Mouse (Mus musculus): Measurements from ENCODE around the gene Fam107b. TPM values are rescaled to one million over a fixed set of nuclear protein-coding genes. Genes with fewer than 3 reads are reported as not detected.

The Fam107b gene
- polyA plus RNA-seq, 1 experiment from 2014 or later = 25.0 TPM

DNA sequence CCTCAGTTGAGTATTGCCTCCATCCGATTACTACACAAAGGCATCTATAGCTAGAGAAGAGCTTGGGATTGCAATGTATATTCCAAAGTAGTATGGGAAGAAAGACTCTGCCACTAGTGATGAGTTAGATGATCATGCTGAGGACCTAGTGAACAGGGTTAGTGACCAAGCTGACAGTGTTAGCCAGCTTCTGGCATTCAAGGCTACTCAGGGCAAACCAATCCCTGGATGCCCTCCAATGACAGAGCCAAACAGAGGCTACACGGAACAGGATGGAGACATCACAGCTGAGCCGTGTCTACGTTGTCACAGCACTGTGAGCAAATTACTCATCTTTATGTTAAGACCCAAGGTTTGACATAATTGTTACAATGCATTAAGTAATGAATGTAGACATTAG is 138.3 kb downstream of the Fam107b start:
- no peak overlapping the region for H3K27ac ChIP-seq (ENCODE audit: low read length)
- H3K9ac ChIP-seq (ENCODE audit: low read depth, low read length) = no peak overlapping the region
- H3K4me1 ChIP-seq (ENCODE audit: control insufficient read depth, low read depth, low read length) = peaks cover 10% of the 10 kb centered on the region
- ATAC-seq (ENCODE audit: low read depth) = no peak
- no peak overlapping the region for H3K4me2 ChIP-seq (ENCODE audit: low read depth, low read length)
- no peaks in the 10 kb centered on the region for H3K9me3 ChIP-seq (replicated peaks; ENCODE audit: control insufficient read depth, low read length)
- H3K4me3 ChIP-seq (ENCODE audit: low read depth, low read length) = no peak overlapping the region
- WGBS (ENCODE audit: insufficient replicate concordance) = 79% methylated on average over 4 of the region's 4 CpGs
- H3K27me3 ChIP-seq (ENCODE audit: control insufficient read depth, insufficient read depth, low read depth, low read length) = no peaks in the 10 kb centered on the region
- no peaks in the 10 kb centered on the region for H3K36me3 ChIP-seq (ENCODE audit: control insufficient read depth, insufficient read depth)

DNA sequence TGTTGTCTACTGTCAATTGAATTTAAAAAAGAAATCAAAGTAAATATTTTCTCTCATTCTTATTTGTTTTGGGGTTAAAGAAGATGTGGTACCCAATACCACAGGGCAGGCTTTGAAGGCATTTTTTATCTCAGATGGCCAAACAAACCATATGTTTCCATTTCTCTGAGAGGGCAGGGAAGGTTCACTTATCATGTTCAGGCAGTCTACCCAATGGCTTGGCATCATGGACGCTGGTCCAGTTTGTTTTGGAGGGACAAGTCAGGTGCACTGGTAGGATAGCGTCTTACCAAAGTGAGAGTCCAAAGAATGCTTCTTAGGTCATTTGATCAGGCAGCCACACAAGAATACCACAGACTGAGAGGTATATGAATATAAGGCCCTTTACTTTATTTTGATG is 139.6 kb downstream of the Fam107b start:
- WGBS (ENCODE audit: insufficient replicate concordance) = 34% methylated on average over 2 of the region's 2 CpGs
- peak; percentile 7; the same call in 1 of the 2 replicates for ATAC-seq (ENCODE audit: low read depth)

DNA sequence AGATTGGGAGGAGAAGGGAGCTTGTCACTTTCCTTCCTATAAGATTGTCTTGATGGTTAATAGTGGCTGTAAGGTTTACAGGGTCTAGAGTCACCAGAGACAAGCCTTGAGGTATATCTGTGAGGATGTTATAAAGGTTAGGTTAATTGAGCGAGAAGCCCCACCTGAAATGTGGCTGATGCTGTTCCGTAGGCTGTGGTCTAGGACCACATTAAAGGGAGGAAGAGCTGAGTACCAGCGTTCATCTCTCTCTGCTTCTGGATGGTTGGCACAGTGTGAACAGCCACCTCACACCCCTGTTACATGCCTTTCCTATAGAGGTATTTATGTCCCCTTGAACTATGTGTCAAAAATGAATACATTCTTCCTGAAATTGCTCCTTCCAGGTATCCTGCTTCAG is 140.2 kb downstream of the Fam107b start:
- H3K4me1 ChIP-seq (ENCODE audit: control insufficient read depth, low read depth, low read length) = peaks cover 12% of the 10 kb centered on the region
- H3K36me3 ChIP-seq (ENCODE audit: control insufficient read depth, insufficient read depth) = no peaks in the 10 kb centered on the region
- no peaks in the 10 kb centered on the region for H3K9me3 ChIP-seq (replicated peaks; ENCODE audit: control insufficient read depth, low read length)
- H3K27ac ChIP-seq (ENCODE audit: low read length) = no peak overlapping the region
- ATAC-seq (ENCODE audit: low read depth) = no peak
- H3K27me3 ChIP-seq (ENCODE audit: control insufficient read depth, insufficient read depth, low read depth, low read length) = peaks cover 5% of the 10 kb centered on the region; the same call in 1 of the 2 replicates
- H3K9ac ChIP-seq (ENCODE audit: low read depth, low read length) = no peak overlapping the region
- H3K4me2 ChIP-seq (ENCODE audit: low read depth, low read length) = no peak overlapping the region
- 71% methylated on average over 3 of the region's 3 CpGs for WGBS (ENCODE audit: insufficient replicate concordance)
- no peak overlapping the region for H3K4me3 ChIP-seq (ENCODE audit: low read depth, low read length)

More for the DNA sequence above, 139.6 kb downstream of the Fam107b start:
- no peak overlapping the region for H3K4me2 ChIP-seq (ENCODE audit: low read depth, low read length)
- H3K9me3 ChIP-seq (replicated peaks; ENCODE audit: control insufficient read depth, low read length) = no peaks in the 10 kb centered on the region
- H3K4me3 ChIP-seq (ENCODE audit: low read depth, low read length) = no peak overlapping the region
- no peak overlapping the region for H3K27ac ChIP-seq (ENCODE audit: low read length)
- peaks cover 12% of the 10 kb centered on the region for H3K4me1 ChIP-seq (ENCODE audit: control insufficient read depth, low read depth, low read length)
- H3K9ac ChIP-seq (ENCODE audit: low read depth, low read length) = no peak overlapping the region
- no peaks in the 10 kb centered on the region for H3K36me3 ChIP-seq (ENCODE audit: control insufficient read depth, insufficient read depth)
- H3K27me3 ChIP-seq (ENCODE audit: control insufficient read depth, insufficient read depth, low read depth, low read length) = peaks cover 5% of the 10 kb centered on the region; the same call in 1 of the 2 replicates

DNA sequence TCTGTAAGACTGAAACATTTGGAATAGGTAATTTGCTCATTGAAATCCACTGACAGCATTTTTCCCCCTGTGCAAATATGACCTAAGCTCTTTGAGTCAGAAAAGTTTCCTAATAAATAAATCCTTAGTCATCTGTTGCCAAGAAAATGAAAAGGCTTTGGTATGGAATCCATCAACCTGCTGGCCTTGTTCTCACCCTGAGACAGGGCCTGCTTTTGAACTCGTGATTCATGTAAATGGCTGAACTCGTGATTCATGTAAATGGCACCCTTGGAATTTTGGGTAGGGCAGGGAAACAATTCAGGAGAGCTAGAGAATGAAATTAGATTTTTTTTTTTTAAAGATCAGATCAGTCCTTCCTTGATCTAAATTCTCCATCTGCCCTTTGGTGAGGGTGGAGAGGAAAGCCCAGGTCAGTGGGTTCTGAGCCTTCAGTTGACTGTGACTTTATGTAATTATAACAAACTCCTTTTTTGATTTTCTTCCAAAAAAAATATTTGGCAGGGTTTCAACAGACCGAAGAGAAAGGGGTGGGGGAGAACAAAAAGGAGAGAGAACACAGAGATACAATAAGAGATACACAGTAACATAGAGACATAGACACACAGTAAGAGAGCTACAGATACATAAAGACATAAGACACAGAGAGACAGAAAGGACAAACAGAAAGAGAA is 142.2 kb downstream of the Fam107b start:
- Histone ChIP-seq H3K4me3 (ENCODE audit: low read depth, low read length) (no peak overlapping the region), H3K36me3 (ENCODE audit: control insufficient read depth, insufficient read depth) (no peaks in the 10 kb centered on the region), H3K4me1 (ENCODE audit: control insufficient read depth, low read depth, low read length) (peaks cover 15% of the 10 kb centered on the region), H3K9me3 (replicated peaks; ENCODE audit: control insufficient read depth, low read length) (no peaks in the 10 kb centered on the region), H3K27ac (ENCODE audit: low read length) (no peak overlapping the region), H3K9ac (ENCODE audit: low read depth, low read length) (no peak overlapping the region), H3K27me3 (ENCODE audit: control insufficient read depth, insufficient read depth, low read depth, low read length) (peaks cover 5% of the 10 kb centered on the region; the same call in 1 of the 2 replicates), H3K4me2 (ENCODE audit: low read depth, low read length) (peak overlapping the region; percentile 85)
- ATAC-seq (ENCODE audit: low read depth) = no peak
- 58% methylated on average over 3 of the region's 3 CpGs for WGBS (ENCODE audit: insufficient replicate concordance)

DNA sequence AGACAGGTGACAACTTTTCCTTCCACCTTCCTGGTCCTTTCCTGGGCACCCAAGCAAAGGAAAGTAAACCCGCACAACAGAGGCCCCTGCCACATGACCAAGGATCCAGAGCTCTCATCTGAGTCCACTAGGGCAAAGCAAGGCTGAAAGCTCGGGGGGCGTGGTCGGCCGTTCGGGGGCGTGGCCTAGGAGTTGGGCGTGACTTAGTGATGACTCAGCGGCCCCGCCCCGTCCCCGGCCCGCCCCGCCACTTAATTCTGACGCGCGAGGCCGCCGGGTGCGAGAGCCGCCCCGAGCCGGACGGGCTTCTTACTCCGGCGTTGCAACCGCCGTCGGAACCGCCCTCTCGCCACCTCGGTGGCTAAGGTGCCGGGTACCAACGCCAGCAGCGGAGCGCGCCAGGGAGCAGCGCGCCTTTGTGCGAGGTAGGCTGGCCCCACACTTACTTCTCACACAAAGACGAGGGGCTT is 143.0 kb downstream of the Fam107b start:
- Histone ChIP-seq H3K9me3 (replicated peaks; ENCODE audit: control insufficient read depth, low read length) (no peaks in the 10 kb centered on the region), H3K27ac (ENCODE audit: low read length) (0 out of 2 replicates have a peak overlapping the region, but pooled peaks have one; percentile 30), H3K4me1 (ENCODE audit: control insufficient read depth, low read depth, low read length) (peaks cover 15% of the 10 kb centered on the region), H3K4me3 (ENCODE audit: low read depth, low read length) (peak overlapping the region; percentile 74), H3K36me3 (ENCODE audit: control insufficient read depth, insufficient read depth) (no peaks in the 10 kb centered on the region), H3K4me2 (ENCODE audit: low read depth, low read length) (peak overlapping the region; percentile 85), H3K9ac (ENCODE audit: low read depth, low read length) (peak overlapping the region; percentile 77), H3K27me3 (ENCODE audit: control insufficient read depth, insufficient read depth, low read depth, low read length) (peaks cover 5% of the 10 kb centered on the region; the same call in 1 of the 2 replicates)
- ATAC-seq (ENCODE audit: low read depth) = peak; percentile 94
- 0% methylated on average over 41 of the region's 41 CpGs for WGBS (ENCODE audit: insufficient replicate concordance)

DNA sequence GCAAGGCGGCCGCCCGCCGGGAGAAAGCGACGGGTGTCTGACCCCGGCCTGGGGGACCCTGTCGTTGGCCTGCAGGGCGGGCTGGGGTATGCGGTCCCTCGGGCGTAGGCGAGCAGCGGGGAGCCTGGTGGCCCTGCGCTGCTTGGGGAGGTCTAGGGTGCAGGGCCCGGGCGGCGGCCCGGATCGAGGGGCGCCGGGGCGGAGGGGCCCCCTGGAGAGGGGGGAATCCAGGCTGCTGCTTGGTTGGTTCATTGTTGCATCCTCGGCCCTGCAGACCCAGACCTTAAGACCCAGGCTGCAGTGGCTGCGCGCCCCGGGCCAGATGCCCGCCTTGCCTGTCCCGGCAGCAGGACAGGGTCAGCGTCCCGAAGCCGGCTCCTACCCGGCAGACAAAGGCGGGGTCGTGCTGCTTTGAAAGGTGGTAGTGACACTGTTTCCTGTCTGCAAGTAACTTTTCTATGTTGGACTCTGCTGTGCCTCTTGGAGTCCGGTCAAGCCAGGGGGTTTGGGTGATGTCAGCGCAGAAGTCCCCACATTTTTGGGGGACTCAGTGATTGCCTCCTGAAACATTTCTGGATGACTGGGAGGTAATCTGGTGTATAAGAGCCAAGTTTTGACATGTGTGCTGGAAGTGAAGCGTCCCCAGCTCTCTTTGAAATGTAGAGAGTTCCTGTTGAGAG is 143.5 kb downstream of the Fam107b start:
- H3K4me2 ChIP-seq (ENCODE audit: low read depth, low read length) = peak overlapping the region; percentile 85
- H3K9ac ChIP-seq (ENCODE audit: low read depth, low read length) = peak overlapping the region; percentile 77
- H3K27me3 ChIP-seq (ENCODE audit: control insufficient read depth, insufficient read depth, low read depth, low read length) = peaks cover 5% of the 10 kb centered on the region; the same call in 1 of the 2 replicates
- H3K4me1 ChIP-seq (ENCODE audit: control insufficient read depth, low read depth, low read length) = peaks cover 15% of the 10 kb centered on the region
- H3K27ac ChIP-seq (ENCODE audit: low read length) = peak overlapping the region; percentile 30; the same call in 1 of the 2 replicates
- peak; percentile 33 for ATAC-seq (ENCODE audit: low read depth)
- WGBS (ENCODE audit: insufficient replicate concordance) = 1% methylated on average over 38 of the region's 38 CpGs
- H3K36me3 ChIP-seq (ENCODE audit: control insufficient read depth, insufficient read depth) = no peaks in the 10 kb centered on the region
- no peaks in the 10 kb centered on the region for H3K9me3 ChIP-seq (replicated peaks; ENCODE audit: control insufficient read depth, low read length)
- peak overlapping the region; percentile 74 for H3K4me3 ChIP-seq (ENCODE audit: low read depth, low read length)

DNA sequence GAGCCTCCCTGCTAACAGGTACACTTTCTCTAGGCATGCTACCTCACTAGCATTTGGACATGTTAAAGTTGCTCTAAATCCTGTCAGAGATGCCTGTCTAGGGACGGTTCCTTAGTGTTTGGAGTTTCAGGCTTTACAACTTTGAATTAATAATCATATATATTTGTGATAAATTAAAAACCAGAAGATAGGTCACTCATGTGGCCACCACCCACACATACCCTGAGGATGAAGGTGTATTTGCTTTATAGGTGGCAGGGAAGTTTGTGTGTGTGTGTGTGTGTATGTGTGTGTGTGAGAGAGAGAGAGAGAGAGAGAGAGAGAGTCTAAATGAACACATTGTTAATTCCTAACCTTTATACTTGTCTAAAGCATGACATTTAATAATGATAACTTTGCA is 144.2 kb downstream of the Fam107b start:
- no peaks in the 10 kb centered on the region for H3K36me3 ChIP-seq (ENCODE audit: control insufficient read depth, insufficient read depth)
- peaks cover 5% of the 10 kb centered on the region; the same call in 1 of the 2 replicates for H3K27me3 ChIP-seq (ENCODE audit: control insufficient read depth, insufficient read depth, low read depth, low read length)
- H3K9ac ChIP-seq (ENCODE audit: low read depth, low read length) = no peak overlapping the region
- H3K4me3 ChIP-seq (ENCODE audit: low read depth, low read length) = peak overlapping the region; percentile 74
- no peak overlapping the region for H3K27ac ChIP-seq (ENCODE audit: low read length)
- H3K4me1 ChIP-seq (ENCODE audit: control insufficient read depth, low read depth, low read length) = peaks cover 15% of the 10 kb centered on the region
- WGBS (ENCODE audit: insufficient replicate concordance) = 46% methylated on average over 1 of the region's 1 CpGs
- H3K9me3 ChIP-seq (replicated peaks; ENCODE audit: control insufficient read depth, low read length) = no peaks in the 10 kb centered on the region
- peak overlapping the region; percentile 85 for H3K4me2 ChIP-seq (ENCODE audit: low read depth, low read length)
- no peak for ATAC-seq (ENCODE audit: low read depth)

DNA sequence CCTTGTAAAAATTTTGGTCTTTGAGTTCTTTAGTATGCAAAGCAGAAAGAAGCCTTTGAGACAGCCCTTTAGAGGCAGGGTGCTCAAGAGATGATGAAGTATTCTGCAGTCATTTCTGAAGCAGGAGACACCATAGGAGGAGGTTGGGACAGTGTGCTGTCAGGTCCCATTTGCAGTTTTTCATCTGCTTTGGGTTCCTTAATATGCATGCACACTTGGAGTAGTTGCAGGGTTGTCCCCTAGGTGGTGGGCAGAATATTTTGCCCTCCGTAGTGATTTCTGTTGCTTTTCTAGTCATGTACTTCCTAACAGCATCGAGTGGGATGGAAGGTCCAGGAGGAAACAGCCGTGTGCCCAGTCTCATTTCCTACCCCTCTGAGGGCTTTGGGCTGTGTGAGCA is 145.1 kb downstream of the Fam107b start:
- Histone ChIP-seq H3K9ac (ENCODE audit: low read depth, low read length) (peak overlapping the region; percentile 2; the same call in 1 of the 2 replicates), H3K9me3 (replicated peaks; ENCODE audit: control insufficient read depth, low read length) (no peaks in the 10 kb centered on the region), H3K4me2 (ENCODE audit: low read depth, low read length) (peak overlapping the region; percentile 15; the same call in 1 of the 2 replicates), H3K36me3 (ENCODE audit: control insufficient read depth, insufficient read depth) (no peaks in the 10 kb centered on the region), H3K27ac (ENCODE audit: low read length) (no peak overlapping the region), H3K4me3 (ENCODE audit: low read depth, low read length) (peak overlapping the region; percentile 30), H3K27me3 (ENCODE audit: control insufficient read depth, insufficient read depth, low read depth, low read length) (peaks cover 5% of the 10 kb centered on the region; the same call in 1 of the 2 replicates), H3K4me1 (ENCODE audit: control insufficient read depth, low read depth, low read length) (peaks cover 20% of the 10 kb centered on the region)
- WGBS (ENCODE audit: insufficient replicate concordance) = 18% methylated on average over 3 of the region's 3 CpGs
- ATAC-seq (ENCODE audit: low read depth) = no peak

DNA sequence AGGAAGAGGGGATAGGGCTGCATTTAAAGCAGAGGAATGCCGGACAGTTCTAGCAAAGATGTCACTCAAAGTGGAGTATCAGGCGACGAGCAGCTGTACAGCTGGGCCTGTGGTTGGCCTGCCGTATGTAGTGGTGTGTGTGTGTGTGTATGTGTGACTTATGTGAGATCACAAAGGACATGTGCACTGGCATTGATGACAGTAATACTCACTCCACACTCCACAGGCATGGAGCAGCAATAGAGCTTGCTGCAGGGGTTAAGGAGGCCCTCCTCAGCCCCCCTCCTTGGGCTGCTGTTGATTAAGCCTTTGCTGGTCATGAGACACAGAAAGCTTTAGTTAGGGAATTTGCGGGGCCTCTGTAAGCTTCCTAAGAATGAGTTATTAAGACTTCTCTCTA is 147.0 kb downstream of the Fam107b start:
- peaks cover 5% of the 10 kb centered on the region; the same call in 1 of the 2 replicates for H3K27me3 ChIP-seq (ENCODE audit: control insufficient read depth, insufficient read depth, low read depth, low read length)
- no peak for ATAC-seq (ENCODE audit: low read depth)
- H3K9me3 ChIP-seq (replicated peaks; ENCODE audit: control insufficient read depth, low read length) = no peaks in the 10 kb centered on the region
- WGBS (ENCODE audit: insufficient replicate concordance) = 28% methylated on average over 5 of the region's 5 CpGs
- H3K27ac ChIP-seq (ENCODE audit: low read length) = no peak overlapping the region
- no peak overlapping the region for H3K4me3 ChIP-seq (ENCODE audit: low read depth, low read length)
- H3K36me3 ChIP-seq (ENCODE audit: control insufficient read depth, insufficient read depth) = no peaks in the 10 kb centered on the region
- peak overlapping the region; percentile 26; the same call in 1 of the 2 replicates for H3K4me2 ChIP-seq (ENCODE audit: low read depth, low read length)
- H3K4me1 ChIP-seq (ENCODE audit: control insufficient read depth, low read depth, low read length) = peaks cover 20% of the 10 kb centered on the region
- H3K9ac ChIP-seq (ENCODE audit: low read depth, low read length) = no peak overlapping the region
